Mouse (Mus musculus): Measurements from ENCODE around the gene Opn3. TPM values are rescaled to one million over a fixed set of nuclear protein-coding genes. Genes with fewer than 3 reads are reported as not detected.

Gene Opn3
- total and polyA plus RNA-seq, 3 experiments = 0.89 to 2.9 (median 1.6) TPM

DNA sequence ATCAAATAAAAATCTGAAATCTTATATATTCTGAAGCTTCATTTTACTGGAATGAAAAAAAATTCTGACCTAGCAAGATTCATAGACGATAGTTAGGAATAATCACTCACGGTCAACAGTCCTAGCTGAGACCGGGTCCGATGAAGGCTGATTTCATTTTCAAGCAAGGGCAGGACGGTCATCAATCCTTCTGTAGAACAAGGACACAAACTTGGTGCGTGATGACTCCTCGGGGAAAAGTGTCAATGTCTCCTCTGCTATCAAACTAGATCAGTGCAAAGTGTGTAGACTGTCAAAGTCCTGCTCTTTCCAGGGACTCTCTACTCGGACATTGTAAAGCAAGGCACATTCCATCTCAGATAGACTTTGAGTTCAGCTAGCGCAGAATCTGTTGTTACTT is 24.3 kb upstream of the Opn3 start:
- no peak for DNase-seq (ENCODE audit: extremely low read depth)
- H3K36me3 ChIP-seq (replicated peaks in 1 of 2; ENCODE audit: control insufficient read depth in 1 of 2, insufficient read depth in 1 of 2, low read length in 1 of 2) = no peaks in the 10 kb centered on the region
- dilution Hi-C loops (cut with MboI; ENCODE audit: extremely low pct_ligation_motif_present, extremely low pct_unique_long_range_greater_than_20kb, low sequenced_read_pairs) (no loop called here), in situ Hi-C loops (cut with MboI; ENCODE audit: low pct_ligation_motif_present, low pct_unique_long_range_greater_than_20kb, low sequenced_read_pairs) (no loop called here)
- no peak overlapping the region for H3K27ac ChIP-seq (ENCODE audit: insufficient read depth, low read depth)
- H3K9me3 ChIP-seq (replicated peaks; ENCODE audit: low read length) = no peaks in the 10 kb centered on the region
- no peaks in the 10 kb centered on the region for H3K4me1 ChIP-seq (ENCODE audit: control insufficient read depth in 1 of 2, insufficient read depth in 2 of 2)
- H3K9ac ChIP-seq (ENCODE audit: insufficient read depth, low read depth) = no peak overlapping the region
- no peaks in the 10 kb centered on the region for H3K27me3 ChIP-seq (replicated peaks)
- H3K4me3 ChIP-seq (replicated peaks in 1 of 3; ENCODE audit: low read depth in 2 of 3, low read length in 2 of 3, poor library complexity in 1 of 3) = no peak overlapping the region
- no peak for TF ChIP-seq GABPA (IDR thresholded peaks at IDR 0.05; ENCODE audit: insufficient replicate concordance, low read depth, low read length)
- no peak for TF ChIP-seq MAFK (IDR thresholded peaks at IDR 0.05; ENCODE audit: insufficient replicate concordance, low read length)
- no peak for TF ChIP-seq POLR2A (IDR thresholded peaks at IDR 0.05; ENCODE audit: low read depth, low read length)
- no peak for TF ChIP-seq MAZ (IDR thresholded peaks at IDR 0.05; ENCODE audit: low read depth, low read length)
- no peak for TF ChIP-seq RAD21 (IDR thresholded peaks at IDR 0.05; ENCODE audit: low read depth, low read length)
- TF ChIP-seq JUN (IDR thresholded peaks at IDR 0.05; ENCODE audit: insufficient read depth, low read depth, low read length) = no peak
- TF ChIP-seq HCFC1 (IDR thresholded peaks at IDR 0.05; ENCODE audit: low read depth, low read length) = no peak
- no peak for TF ChIP-seq POLR2AphosphoS2 (IDR thresholded peaks at IDR 0.05; ENCODE audit: low read depth, low read length)
- no peak for TF ChIP-seq RCOR1 (conservative IDR thresholded peaks at IDR 0.05; ENCODE audit: low read depth, low read length)
- TF ChIP-seq TBP (conservative IDR thresholded peaks at IDR 0.05; ENCODE audit: low read depth, low read length) = no peak
- TF ChIP-seq CHD2 (IDR thresholded peaks at IDR 0.05; ENCODE audit: low read length) = no peak
- TF ChIP-seq NELFE (IDR thresholded peaks at IDR 0.05; ENCODE audit: low read depth, low read length) = no peak
- TF ChIP-seq ZC3H11A (IDR thresholded peaks at IDR 0.05; ENCODE audit: low read depth, low read length) = no peak
- TF ChIP-seq SMC3 (IDR thresholded peaks at IDR 0.05; ENCODE audit: low read depth, low read length) = no peak
- no peak for TF ChIP-seq JUND (conservative IDR thresholded peaks at IDR 0.05; ENCODE audit: low read depth, low read length)
- H3K79me2 ChIP-seq (replicated peaks; ENCODE audit: control insufficient read depth, extremely low read depth, insufficient read depth, poor library complexity, severe bottlenecking) = no peaks in the 10 kb centered on the region
- H3K4me2 ChIP-seq (ENCODE audit: insufficient read depth, low read depth, poor library complexity, severe bottlenecking) = no peak overlapping the region

DNA sequence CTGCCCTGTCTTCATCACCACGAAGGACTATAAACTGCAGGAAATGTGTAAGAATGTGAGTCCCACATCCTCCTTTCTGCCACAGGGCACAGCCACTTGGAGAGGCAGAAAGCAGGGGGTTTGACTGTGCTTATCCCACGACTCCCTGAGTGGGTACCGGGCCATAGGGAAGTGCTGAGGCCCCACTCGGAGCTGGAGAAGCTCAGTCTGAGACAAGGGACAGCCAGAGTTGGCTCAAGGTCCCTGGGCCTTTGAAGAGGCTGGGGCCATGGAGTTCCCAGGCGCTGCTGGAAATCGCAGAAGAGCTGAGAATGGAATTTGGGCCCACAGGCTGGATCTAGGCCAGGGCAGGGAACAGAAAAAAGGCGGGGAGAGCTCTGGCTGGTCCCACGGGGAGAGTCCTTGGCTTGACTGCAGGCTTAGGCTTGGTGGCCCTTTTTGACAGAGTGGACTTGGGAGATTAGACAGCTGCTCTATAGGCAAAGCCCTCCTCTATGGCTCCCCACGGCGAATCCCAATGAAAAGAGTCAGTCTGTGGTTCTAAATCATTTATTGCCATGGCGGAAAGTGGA is 19.8 kb upstream of the Opn3 start:
- H3K79me2 ChIP-seq (replicated peaks; ENCODE audit: control insufficient read depth, extremely low read depth, insufficient read depth, poor library complexity, severe bottlenecking) = no peaks in the 10 kb centered on the region
- H3K36me3 ChIP-seq (replicated peaks in 1 of 2; ENCODE audit: control insufficient read depth in 1 of 2, insufficient read depth in 1 of 2, low read length in 1 of 2) = no peaks in the 10 kb centered on the region
- dilution Hi-C loops (cut with MboI; ENCODE audit: extremely low pct_ligation_motif_present, extremely low pct_unique_long_range_greater_than_20kb, low sequenced_read_pairs) = no loop called here
- no peak overlapping the region for H3K4me3 ChIP-seq (replicated peaks in 1 of 3; ENCODE audit: low read depth in 2 of 3, low read length in 2 of 3, poor library complexity in 1 of 3)
- H3K4me2 ChIP-seq (ENCODE audit: insufficient read depth, low read depth, poor library complexity, severe bottlenecking) = no peak overlapping the region
- no peak for DNase-seq (ENCODE audit: extremely low read depth)
- no peaks in the 10 kb centered on the region for H3K9me3 ChIP-seq (replicated peaks; ENCODE audit: low read length)
- in situ Hi-C loops (cut with MboI; ENCODE audit: low pct_ligation_motif_present, low pct_unique_long_range_greater_than_20kb, low sequenced_read_pairs) = no loop called here
- H3K9ac ChIP-seq (ENCODE audit: insufficient read depth, low read depth) = no peak overlapping the region
- H3K27ac ChIP-seq (ENCODE audit: insufficient read depth, low read depth) = no peak overlapping the region
- TF ChIP-seq TCF12 (IDR thresholded peaks at IDR 0.05; ENCODE audit: low read depth, low read length) (no peak), CTCF (conservative IDR thresholded peaks at IDR 0.05 in 1 of 2, IDR thresholded peaks at IDR 0.05 in 1 of 2; ENCODE audit: low read depth in 2 of 2, low read length in 2 of 2) (no peak), GABPA (IDR thresholded peaks at IDR 0.05; ENCODE audit: insufficient replicate concordance, low read depth, low read length) (no peak), MXI1 (IDR thresholded peaks at IDR 0.05; ENCODE audit: low read depth, low read length) (no peak), NRF1 (IDR thresholded peaks at IDR 0.05; ENCODE audit: low read depth, low read length) (no peak), IRF4 (IDR thresholded peaks at IDR 0.05; ENCODE audit: low read depth, low read length) (no peak), POLR2AphosphoS2 (IDR thresholded peaks at IDR 0.05; ENCODE audit: low read depth, low read length) (no peak), CHD1 (IDR thresholded peaks at IDR 0.05; ENCODE audit: low read depth, low read length) (no peak), MYC (IDR thresholded peaks at IDR 0.05; ENCODE audit: low read depth, low read length) (no peak), ZC3H11A (IDR thresholded peaks at IDR 0.05; ENCODE audit: low read depth, low read length) (no peak), KAT2A (IDR thresholded peaks at IDR 0.05; ENCODE audit: insufficient replicate concordance, low read length) (no peak), RAD21 (IDR thresholded peaks at IDR 0.05; ENCODE audit: low read depth, low read length) (no peak), MEF2A (IDR thresholded peaks at IDR 0.05; ENCODE audit: borderline replicate concordance, low read depth, low read length) (no peak), MAZ (IDR thresholded peaks at IDR 0.05; ENCODE audit: low read depth, low read length) (no peak), USF1 (IDR thresholded peaks at IDR 0.05; ENCODE audit: low read depth, low read length) (no peak)
- H3K27me3 ChIP-seq (replicated peaks) = no peaks in the 10 kb centered on the region
- H3K4me1 ChIP-seq (ENCODE audit: control insufficient read depth in 1 of 2, insufficient read depth in 2 of 2) = no peaks in the 10 kb centered on the region

All from CH12.LX (cell line).